In the genomic region with DNA sequence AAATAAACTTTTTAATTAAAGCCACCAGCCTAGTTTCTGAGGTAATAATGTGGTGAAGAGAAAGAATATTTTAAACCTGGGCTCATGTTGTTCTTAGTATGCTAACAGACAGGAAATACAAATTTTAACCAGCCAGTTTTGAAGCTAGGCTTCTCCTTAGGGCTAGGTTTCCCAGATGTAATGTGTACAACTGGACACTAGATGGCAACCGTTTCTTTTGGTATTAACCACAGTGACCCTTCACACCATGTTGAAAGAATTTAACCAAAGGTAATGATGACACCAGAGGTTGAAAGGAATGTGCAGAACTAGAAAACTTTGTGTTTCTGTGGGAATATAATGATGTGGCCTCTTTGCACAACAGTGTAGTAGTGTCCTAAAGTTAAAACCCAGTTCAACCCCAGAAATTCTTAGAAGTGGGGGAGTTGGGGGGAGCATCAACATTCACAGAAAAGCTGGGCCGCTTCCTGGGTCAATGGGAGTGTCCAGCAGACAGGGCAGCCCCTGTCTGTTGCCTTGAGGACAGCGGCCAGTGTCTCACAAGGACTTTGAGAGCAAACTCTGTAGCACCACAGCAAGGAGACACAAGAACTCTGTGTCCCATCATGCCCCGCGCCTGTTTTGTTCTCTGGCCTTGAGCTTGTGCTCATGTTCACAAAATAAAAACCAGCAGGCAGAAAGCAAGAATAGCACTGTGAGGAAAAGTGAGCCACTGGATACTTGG, we compare ENCODE assay signal across 8 mouse cellular contexts. TPM values are rescaled to one million over a fixed set of nuclear protein-coding genes. Genes with fewer than 3 reads are reported as not detected.
DNase-seq lines count a peak whose midpoint lies in the region; ATAC-seq lines count a peak whose summit lies in the region.

No protein-coding gene starts in this region.

- peak; percentile 72 for ATAC-seq in CD4-positive, CD25-positive, alpha-beta regulatory T cell, adult 4 months
- peak; percentile 77 for ATAC-seq in granulocyte monocyte progenitor cell, adult 5-6 weeks (replicated peaks; ENCODE audit: poor library complexity, severe bottlenecking)
- peak; percentile 42; the same call in 1 of the 2 replicates for ATAC-seq in liver, embryonic 11.5 days (replicated peaks; ENCODE audit: low FRiP score)
- peak; percentile 20; the same call in 1 of the 2 replicates for ATAC-seq in neural tube, embryonic 13.5 days (ENCODE audit: low read depth)

- intact Hi-C loops in heart, postnatal 25 days (cut with DNase I) = loop anchor here (1.0 kb wide), 1 partner anchor 71 kb away; no protein-coding TSS in a partner anchor

- WGBS in liver, embryonic 11.5 days = 68% methylated on average over 5 of the region's 5 CpGs
- 60% methylated on average over 5 of the region's 5 CpGs for WGBS in neural tube, embryonic 13.5 days

- no peaks in the 10 kb centered on the region for H3K27me3 ChIP-seq in liver, embryonic 11.5 days (replicated peaks; ENCODE audit: control insufficient read depth, insufficient read depth, low read length)
- H3K27me3 ChIP-seq in neural tube, embryonic 13.5 days = no peaks in the 10 kb centered on the region

- H3K36me3 ChIP-seq in liver, embryonic 11.5 days (ENCODE audit: control insufficient read depth, insufficient read depth, low read length) = peaks cover 3% of the 10 kb centered on the region; the same call in 1 of the 2 replicates
- H3K36me3 ChIP-seq in neural tube, embryonic 13.5 days = 0 out of 2 replicates have a peak, but pooled peaks cover 8% of the 10 kb centered on the region

- no peak overlapping the region for H3K4me2 ChIP-seq in liver, embryonic 11.5 days
- H3K4me2 ChIP-seq in neural tube, embryonic 13.5 days = no peak overlapping the region

- no peak overlapping the region for H3K27ac ChIP-seq in liver, embryonic 11.5 days (ENCODE audit: low read depth, low read length)
- no peak overlapping the region for H3K27ac ChIP-seq in neural tube, embryonic 13.5 days (replicated peaks)

- no peak overlapping the region for H3K9ac ChIP-seq in liver, embryonic 11.5 days (ENCODE audit: low read depth, low read length)
- H3K9ac ChIP-seq in neural tube, embryonic 13.5 days = 0 out of 2 replicates have a peak overlapping the region, but pooled peaks have one; percentile 31

- no peaks in the 10 kb centered on the region for H3K9me3 ChIP-seq in liver, embryonic 11.5 days (ENCODE audit: control insufficient read depth, low read length)
- H3K9me3 ChIP-seq in neural tube, embryonic 13.5 days = no peaks in the 10 kb centered on the region

- H3K4me1 ChIP-seq in liver, embryonic 11.5 days (replicated peaks; ENCODE audit: control insufficient read depth, insufficient read depth, low read length) = 0 out of 2 replicates have a peak, but pooled peaks cover 4% of the 10 kb centered on the region
- H3K4me1 ChIP-seq in neural tube, embryonic 13.5 days (replicated peaks) = peaks cover 27% of the 10 kb centered on the region

- DNase-seq in heart, adult 8-10 months (ENCODE audit: low spot score) = peak; percentile 62
- DNase-seq in heart, postnatal 25 days (ENCODE audit: low spot score) = no peak
- DNase-seq in brain, adult 2 months (ENCODE audit: low read depth, low spot score) = peak; percentile 76
- no peak for DNase-seq in liver, embryonic 11.5 days (ENCODE audit: low spot score)
- DNase-seq in frontal cortex, postnatal 14 days (ENCODE audit: low spot score in 2 of 2) = no peak

- no peak overlapping the region for H3K4me3 ChIP-seq in liver, embryonic 11.5 days (ENCODE audit: low read depth, low read length)
- no peak overlapping the region for H3K4me3 ChIP-seq in neural tube, embryonic 13.5 days

RNA-seq across cellular contexts. Expression of gene Klhl8, which starts 54.6 kb away (rescaled TPM):
- total RNA-seq in heart, adult 8-10 months (2022) = 10 to 100 TPM; 10.4 to 11.2 (median 10.5) TPM
- 10 to 100 TPM; 12.6 to 13.5 TPM for total RNA-seq in heart, postnatal 25 days (2021)
- 1 to 10 TPM in 1 of 2 experiments, under 1 TPM in 1; 0.77 to 1.0 TPM for polyA plus RNA-seq in CD4-positive, CD25-positive, alpha-beta regulatory T cell, adult 4 months (2017; shearing (Covaris generic))
- 1.9 and 2.5 TPM in 2 replicates for total RNA-seq in granulocyte monocyte progenitor cell, adult 5-6 weeks (2014; fragmentation: Nextera tagmentation)
- 3.5 and 4.1 TPM in 2 replicates for total RNA-seq in granulocyte monocyte progenitor cell, adult 5-6 weeks (2017)
- polyA plus RNA-seq in liver, embryonic 11.5 days (2014; fragmentation: Nextera tagmentation; extraction: Ambion mirVana) = 4.1 and 4.5 TPM in 2 replicates
- polyA plus RNA-seq in neural tube, embryonic 13.5 days (2015; fragmentation: Nextera tagmentation; extraction: Ambion mirVana) = 29.2 and 32.5 TPM in 2 replicates

Comparison
In these comparisons a context has a peak if more than half of its experiments do, and no peak if none do; other contexts are left out.
1. DNase-seq: peak in heart, adult 8-10 months (single experiment) and brain, adult 2 months (single experiment); none in heart, postnatal 25 days (single experiment), liver, embryonic 11.5 days (single experiment) and frontal cortex, postnatal 14 days (0 of 2).
2. ATAC-seq: peak in every context shown above with its lines; median percentile 77 in granulocyte monocyte progenitor cell, adult 5-6 weeks; 72 in CD4-positive, CD25-positive, alpha-beta regulatory T cell, adult 4 months; 42 in liver, embryonic 11.5 days; 20 in neural tube, embryonic 13.5 days.